In genomic region chr2:153470983-153471382, GRCm38 (mm10) we compare ENCODE assay signal across 14 mouse cellular contexts. TPM values are rescaled to one million over a fixed set of nuclear protein-coding genes. Genes with fewer than 3 reads are reported as not detected.
DNase-seq lines count a peak whose midpoint lies in the region; ATAC-seq lines count a peak whose summit lies in the region.
"Had no signal": no experiment of that assay in that cellular context is flagged by ENCODE, and none has a peak within 500 bp of the region (broad histone marks: within the 10 kb centered on the region; RNA-seq: fewer than 3 reads in every experiment).

No protein-coding gene starts in this region.

- H3K36me3 ChIP-seq in hindbrain, embryonic 14.5 days (replicated peaks; ENCODE audit: control insufficient read depth, insufficient read depth): peaks cover 13% of the 10 kb centered on the region; the same call in 1 of the 2 replicates
- peaks cover 3% of the 10 kb centered on the region; the same call in 1 of the 2 replicates for H3K36me3 ChIP-seq in hindbrain, embryonic 13.5 days
- no peaks in the 10 kb centered on the region for H3K36me3 ChIP-seq in embryonic facial prominence, embryonic 15.5 days
- no peaks in the 10 kb centered on the region for H3K36me3 ChIP-seq in heart, embryonic 11.5 days (ENCODE audit: control insufficient read depth, insufficient read depth, low read length)
- H3K36me3 ChIP-seq: embryonic facial prominence, embryonic 12.5 days had no signal

- no peaks in the 10 kb centered on the region for H3K9me3 ChIP-seq in hindbrain, embryonic 14.5 days (ENCODE audit: control insufficient read depth, low read length)
- H3K9me3 ChIP-seq in hindbrain, embryonic 13.5 days: no peaks in the 10 kb centered on the region
- no peaks in the 10 kb centered on the region for H3K9me3 ChIP-seq in embryonic facial prominence, embryonic 15.5 days (replicated peaks)
- no peaks in the 10 kb centered on the region for H3K9me3 ChIP-seq in heart, embryonic 11.5 days (replicated peaks; ENCODE audit: control insufficient read depth, low read length)
- H3K9me3 ChIP-seq: embryonic facial prominence, embryonic 12.5 days had no signal

- ATAC-seq in hindbrain, embryonic 14.5 days (ENCODE audit: low FRiP score): peak; percentile 65; the same call in 1 of the 2 replicates
- ATAC-seq in hindbrain, embryonic 13.5 days (ENCODE audit: low FRiP score): no peak
- ATAC-seq in embryonic facial prominence, embryonic 15.5 days (ENCODE audit: insufficient number of reproducible peaks, low FRiP score, low TSS enrichment, low read depth): 0 out of 2 replicates have a peak, but pooled peaks have one; percentile 41
- ATAC-seq in heart, embryonic 11.5 days (replicated peaks; ENCODE audit: insufficient number of reproducible peaks, low FRiP score, low TSS enrichment): no peak

- no peak overlapping the region for H3K27ac ChIP-seq in hindbrain, embryonic 14.5 days
- H3K27ac ChIP-seq in hindbrain, embryonic 13.5 days: no peak overlapping the region
- H3K27ac ChIP-seq in embryonic facial prominence, embryonic 15.5 days (replicated peaks): no peak overlapping the region
- no peak overlapping the region for H3K27ac ChIP-seq in heart, embryonic 11.5 days (ENCODE audit: low read depth, low read length)

- no peak for DNase-seq in hindbrain, embryonic 14.5 days (ENCODE audit: low spot score)
- peak; percentile 56 for DNase-seq in brain, adult 2 months (ENCODE audit: low read depth, low spot score)
- peak; percentile 30 for DNase-seq in kidney, postnatal 14 days
- DNase-seq in lung, postnatal 36 days: no peak
- no peak for DNase-seq in spleen, postnatal 14 days (ENCODE audit: low spot score in 2 of 2)
- DNase-seq: adrenal gland, adult 8-10 months; lung, adult 18-20 months; spleen, adult 18-20 months had no signal

- H3K9ac ChIP-seq in hindbrain, embryonic 14.5 days: no peak overlapping the region
- no peak overlapping the region for H3K9ac ChIP-seq in hindbrain, embryonic 13.5 days
- H3K9ac ChIP-seq in embryonic facial prominence, embryonic 15.5 days: no peak overlapping the region
- H3K9ac ChIP-seq in heart, embryonic 11.5 days (ENCODE audit: low read depth, low read length): no peak overlapping the region
- H3K9ac ChIP-seq: embryonic facial prominence, embryonic 12.5 days had no signal

- no peaks in the 10 kb centered on the region for H3K27me3 ChIP-seq in hindbrain, embryonic 14.5 days (ENCODE audit: control insufficient read depth, insufficient read depth, low read length)
- H3K27me3 ChIP-seq in hindbrain, embryonic 13.5 days: no peaks in the 10 kb centered on the region
- H3K27me3 ChIP-seq in embryonic facial prominence, embryonic 15.5 days: no peaks in the 10 kb centered on the region
- H3K27me3 ChIP-seq in heart, embryonic 11.5 days (ENCODE audit: control insufficient read depth, insufficient read depth, low read length): no peaks in the 10 kb centered on the region
- H3K27me3 ChIP-seq: CH12.LX; embryonic facial prominence, embryonic 12.5 days had no signal

- no peak overlapping the region for H3K4me2 ChIP-seq in hindbrain, embryonic 14.5 days (replicated peaks)
- no peak overlapping the region for H3K4me2 ChIP-seq in hindbrain, embryonic 13.5 days
- no peak overlapping the region for H3K4me2 ChIP-seq in embryonic facial prominence, embryonic 15.5 days (replicated peaks)
- H3K4me2 ChIP-seq in heart, embryonic 11.5 days: no peak overlapping the region
- H3K4me2 ChIP-seq: embryonic facial prominence, embryonic 12.5 days had no signal

- H3K4me3 ChIP-seq in hindbrain, embryonic 14.5 days (replicated peaks; ENCODE audit: low read length): no peak overlapping the region
- no peak overlapping the region for H3K4me3 ChIP-seq in hindbrain, embryonic 13.5 days
- no peak overlapping the region for H3K4me3 ChIP-seq in embryonic facial prominence, embryonic 15.5 days (replicated peaks)
- H3K4me3 ChIP-seq in heart, embryonic 11.5 days (ENCODE audit: low read depth, low read length): no peak overlapping the region
- H3K4me3 ChIP-seq: embryonic facial prominence, embryonic 12.5 days had no signal

- H3K4me1 ChIP-seq in hindbrain, embryonic 14.5 days (replicated peaks; ENCODE audit: control insufficient read depth, insufficient read depth, low read length): peaks cover 20% of the 10 kb centered on the region; the same call in 1 of the 2 replicates
- peaks cover 26% of the 10 kb centered on the region for H3K4me1 ChIP-seq in hindbrain, embryonic 13.5 days (replicated peaks)
- peaks cover 28% of the 10 kb centered on the region for H3K4me1 ChIP-seq in embryonic facial prominence, embryonic 15.5 days
- H3K4me1 ChIP-seq in heart, embryonic 11.5 days (ENCODE audit: control insufficient read depth, insufficient read depth, low read length): peaks cover 54% of the 10 kb centered on the region

- WGBS in hindbrain, embryonic 14.5 days: 46% methylated on average over 3 of the region's 3 CpGs
- 56% methylated on average over 3 of the region's 3 CpGs for WGBS in hindbrain, embryonic 13.5 days
- 21% methylated on average over 3 of the region's 3 CpGs for WGBS in embryonic facial prominence, embryonic 15.5 days
- WGBS in heart, embryonic 11.5 days (ENCODE audit: insufficient replicate concordance): 64% methylated on average over 3 of the region's 3 CpGs

RNA-seq across cellular contexts. Expression of gene 4930404H24Rik, which starts 21.6 kb away (rescaled TPM):
- not detected in 2 replicates for polyA plus RNA-seq in hindbrain, embryonic 14.5 days (2014; fragmentation: Nextera tagmentation; extraction: Ambion mirVana)
- polyA plus RNA-seq in hindbrain, embryonic 13.5 days (2015; fragmentation: Nextera tagmentation; extraction: Ambion mirVana): not detected in 2 replicates
- polyA plus RNA-seq in embryonic facial prominence, embryonic 15.5 days (2015; fragmentation: Nextera tagmentation; extraction: Ambion mirVana): not detected in 2 replicates
- polyA plus RNA-seq in heart, embryonic 11.5 days (2014; fragmentation: Nextera tagmentation; extraction: Ambion mirVana): not detected in 2 replicates
- polyA plus RNA-seq: embryonic facial prominence, embryonic 12.5 days; gonadal fat pad, adult 2 months had no signal

RNA-seq across cellular contexts. Expression of gene Nol4l, which starts 58.8 kb away (rescaled TPM):
- 44.8 and 49.8 TPM in 2 replicates for polyA plus RNA-seq in hindbrain, embryonic 14.5 days (2014; fragmentation: Nextera tagmentation; extraction: Ambion mirVana)
- 42.4 and 43.8 TPM in 2 replicates for polyA plus RNA-seq in hindbrain, embryonic 13.5 days (2015; fragmentation: Nextera tagmentation; extraction: Ambion mirVana)
- polyA plus RNA-seq in embryonic facial prominence, embryonic 15.5 days (2015; fragmentation: Nextera tagmentation; extraction: Ambion mirVana): 9.4 and 10.3 TPM in 2 replicates
- polyA plus RNA-seq in heart, embryonic 11.5 days (2014; fragmentation: Nextera tagmentation; extraction: Ambion mirVana): 16.0 and 16.7 TPM in 2 replicates

Comparison
In these comparisons a context has a peak if more than half of its experiments do, and no peak if none do; other contexts are left out.
1. ATAC-seq: peak in hindbrain, embryonic 14.5 days (single experiment) and embryonic facial prominence, embryonic 15.5 days (single experiment); none in hindbrain, embryonic 13.5 days (single experiment) and heart, embryonic 11.5 days (single experiment).
2. DNase-seq: peak in brain, adult 2 months (single experiment) and kidney, postnatal 14 days (single experiment); none in hindbrain, embryonic 14.5 days (single experiment), lung, postnatal 36 days (single experiment) and spleen, postnatal 14 days (0 of 2).